Mouse (Mus musculus) CH12.LX (cell line): ENCODE data around the gene Tas2r143.

ENCODE experiments used
- HCFC1 ChIP-seq: IDR thresholded peaks from 2 replicates; pipeline ENCODE4 v1.6.1; 2012; ENCODE audit warnings: low read depth, mild to moderate bottlenecking, inconsistent platforms, low read length, improper control_type of control experiment
- KAT2A ChIP-seq: IDR thresholded peaks from 2 replicates; pipeline ENCODE4 v1.6.1; 2012; ENCODE audit warnings: low read length, improper control_type of control experiment, inconsistent platforms; ENCODE audit not compliant: insufficient replicate concordance
- MAFK ChIP-seq: IDR thresholded peaks from 2 replicates; pipeline ENCODE4 v1.6.1; 2011; ENCODE audit warnings: low read length, improper control_type of control experiment; ENCODE audit not compliant: insufficient replicate concordance
- POLR2A ChIP-seq: IDR thresholded peaks from 2 replicates; pipeline ENCODE4 v1.6.1; 2011; ENCODE audit warnings: low read depth, mild to moderate bottlenecking, improper control_type of control experiment, low read length
- TBP ChIP-seq: conservative IDR thresholded peaks from 2 replicates; pipeline ENCODE4 v1.6.1; 2011; ENCODE audit warnings: low read depth, low read length, improper control_type of control experiment

DNA sequence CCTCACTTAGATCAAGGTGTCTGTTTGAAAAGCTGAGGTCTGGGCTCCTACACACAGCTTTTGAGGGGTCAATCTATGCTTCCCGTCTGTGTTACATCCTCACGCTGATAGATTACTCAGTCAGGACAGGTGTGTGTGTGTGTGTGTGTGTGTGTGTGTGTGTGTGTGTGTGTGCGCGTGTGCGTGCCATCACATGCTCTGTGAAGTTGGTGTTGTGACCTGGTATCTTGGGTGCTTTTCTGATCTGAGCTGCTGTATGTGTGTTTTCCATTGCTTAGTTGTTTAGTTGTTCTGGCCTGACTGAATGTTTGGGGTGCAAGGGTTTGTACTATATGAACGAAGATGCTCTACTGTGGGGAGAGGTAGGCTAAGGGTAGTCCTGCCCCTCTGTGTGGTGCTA, 44.7 kb upstream of the Tas2r143 start:
- TF ChIP-seq MAFK (no peak), HCFC1 (no peak), KAT2A (no peak), POLR2A (no peak), TBP (no peak)
